Mouse (Mus musculus) limb, embryonic 15.5 days (tissue): ENCODE data around the gene AI182371. TPM values are rescaled to one million over a fixed set of nuclear protein-coding genes. Genes with fewer than 3 reads are reported as not detected.
A peak's percentile ranks its signal among the peaks of the same experiment; 100 is the strongest.

ENCODE experiments used
- ATAC-seq: fragments of 200-750 bp; cut with Nextera tagmentation; 2 replicates; pipeline ENCODE4 v1.8.0; 2017; ENCODE audit warnings: low read depth, moderate TSS enrichment; ENCODE audit not compliant: insufficient number of reproducible peaks, low FRiP score, low TSS enrichment
- H3K27ac ChIP-seq: fragments of 300-500 bp; sonication (generic); 2 replicates; pipeline ENCODE4 v1.5.1; 2015; ENCODE audit warnings: moderate library complexity, mild to moderate bottlenecking, inconsistent platforms
- H3K27me3 ChIP-seq: fragments of 300-500 bp; sonication (generic); 2 replicates; pipeline ENCODE4 v1.6.1; 2015; ENCODE audit warnings: inconsistent platforms
- H3K36me3 ChIP-seq: fragments of 300-500 bp; sonication (generic); 2 replicates; pipeline ENCODE4 v1.6.1; 2015; ENCODE audit warnings: inconsistent platforms
- H3K4me1 ChIP-seq: fragments of 300-500 bp; sonication (generic); 2 replicates; pipeline ENCODE4 v1.6.1; 2015; ENCODE audit warnings: inconsistent platforms
- H3K4me2 ChIP-seq: fragments of 300-500 bp; sonication (generic); 2 replicates; pipeline ENCODE4 v1.6.1; 2015; ENCODE audit warnings: mild to moderate bottlenecking, inconsistent platforms
- H3K4me3 ChIP-seq: fragments of 300-500 bp; sonication (generic); 2 replicates; pipeline ENCODE4 v1.5.1; 2015; ENCODE audit warnings: mild to moderate bottlenecking, inconsistent platforms
- H3K9ac ChIP-seq: fragments of 300-500 bp; sonication (generic); 2 replicates; pipeline ENCODE4 v1.6.1; 2015; ENCODE audit warnings: inconsistent platforms
- H3K9me3 ChIP-seq: fragments of 300-500 bp; sonication (generic); 2 replicates; pipeline ENCODE4 v1.6.1; 2016; ENCODE audit warnings: inconsistent platforms
- WGBS: fragments of 180-500 bp; shearing (Covaris S2); methylation state at CpG from one replicate; pipeline ENCODE4 v1.1.7; 2015; 5-methylcytosine and 5-hydroxymethylcytosine counted together
- polyA plus RNA-seq: library from polyadenylated mRNA; unstranded; fragments of >200 nt; fragmentation: Nextera tagmentation; extraction: Ambion mirVana; gene quantifications from 2 replicates; pipeline ENCODE4 v1.2.1, GENCODE M21; 2015

Gene AI182371
- polyA plus RNA-seq = 0.24 and 0.68 TPM in 2 replicates

GRCm38 (mm10) chr2:35101443-35101842 lies at the start of gene AI182371:
TSS of gene AI182371 (minus strand) at chr2:35101543.
- Histone ChIP-seq H3K4me2 (no peak within 1 kb of the TSS), H3K9me3 (no peaks in the 10 kb centered on the region), H3K36me3 (no peaks in the 10 kb centered on the region), H3K27me3 (no peaks in the 10 kb centered on the region), H3K27ac (no peak within 1 kb of the TSS), H3K4me1 (no peaks in the 10 kb centered on the region), H3K9ac (no peak within 1 kb of the TSS), H3K4me3 (no peak within 1 kb of the TSS)
- 80% methylated on average over 3 of the region's 3 CpGs for WGBS
- no peak for ATAC-seq

- H3K27ac ChIP-seq = no peak overlapping the region
- no peaks in the 10 kb centered on the region for H3K4me1 ChIP-seq
- H3K4me3 ChIP-seq = no peak overlapping the region
- no peaks in the 10 kb centered on the region for H3K27me3 ChIP-seq
- no peak overlapping the region for H3K4me2 ChIP-seq
- H3K36me3 ChIP-seq = peaks cover 93% of the 10 kb centered on the region
- 94% methylated on average over 10 of the region's 10 CpGs for WGBS
- no peak overlapping the region for H3K9ac ChIP-seq
- ATAC-seq = no peak
- H3K9me3 ChIP-seq = no peaks in the 10 kb centered on the region
These were observed 47.5 kb upstream of the AI182371 start for GRCm38 (mm10) chr2:35148806-35149205.

GRCm38 (mm10) chr2:35141673-35142072 lies 40.3 kb upstream of the AI182371 start:
- H3K4me2 ChIP-seq = no peak overlapping the region
- H3K36me3 ChIP-seq = peaks cover 86% of the 10 kb centered on the region
- no peaks in the 10 kb centered on the region for H3K4me1 ChIP-seq
- no peak overlapping the region for H3K9ac ChIP-seq
- no peaks in the 10 kb centered on the region for H3K9me3 ChIP-seq
- WGBS = 93% methylated on average over 3 of the region's 3 CpGs
- H3K4me3 ChIP-seq = no peak overlapping the region
- no peaks in the 10 kb centered on the region for H3K27me3 ChIP-seq
- no peak for ATAC-seq
- H3K27ac ChIP-seq = no peak overlapping the region

GRCm38 (mm10) chr2:35138576-35138975 lies 37.2 kb upstream of the AI182371 start:
- WGBS = 84% methylated on average over 1 of the region's 1 CpGs

GRCm38 (mm10) chr2:35133891-35134290 lies 32.5 kb upstream of the AI182371 start:
- Histone ChIP-seq H3K36me3 (peaks cover 45% of the 10 kb centered on the region), H3K9me3 (no peaks in the 10 kb centered on the region), H3K27ac (no peak overlapping the region), H3K4me1 (peaks cover 7% of the 10 kb centered on the region), H3K27me3 (no peaks in the 10 kb centered on the region), H3K9ac (no peak overlapping the region), H3K4me2 (no peak overlapping the region), H3K4me3 (no peak overlapping the region)
- ATAC-seq = no peak
- WGBS = 77% methylated on average over 5 of the region's 5 CpGs

More at GRCm38 (mm10) chr2:35138576-35138975, 37.2 kb upstream of the AI182371 start:
- Histone ChIP-seq H3K27ac (no peak overlapping the region), H3K4me3 (no peak overlapping the region), H3K36me3 (peaks cover 79% of the 10 kb centered on the region), H3K4me2 (no peak overlapping the region), H3K9me3 (no peaks in the 10 kb centered on the region), H3K9ac (no peak overlapping the region), H3K27me3 (no peaks in the 10 kb centered on the region), H3K4me1 (no peaks in the 10 kb centered on the region)
- ATAC-seq = no peak

GRCm38 (mm10) chr2:35132662-35133055 lies 31.3 kb upstream of the AI182371 start:
- Histone ChIP-seq H3K27ac (peak overlapping the region; percentile 88), H3K4me2 (peak overlapping the region; percentile 62), H3K36me3 (peaks cover 39% of the 10 kb centered on the region), H3K9me3 (no peaks in the 10 kb centered on the region), H3K4me1 (peaks cover 7% of the 10 kb centered on the region), H3K27me3 (no peaks in the 10 kb centered on the region), H3K9ac (no peak overlapping the region; the same call in 1 of the 2 replicates), H3K4me3 (peak overlapping the region; percentile 52)
- 4% methylated on average over 5 of the region's 5 CpGs for WGBS
- ATAC-seq = no peak

- Histone ChIP-seq H3K27me3 (no peaks in the 10 kb centered on the region), H3K4me3 (peak overlapping the region; percentile 52), H3K9me3 (no peaks in the 10 kb centered on the region), H3K9ac (peak overlapping the region; percentile 31), H3K27ac (peak overlapping the region; percentile 88), H3K4me1 (peaks cover 7% of the 10 kb centered on the region), H3K4me2 (peak overlapping the region; percentile 62), H3K36me3 (peaks cover 34% of the 10 kb centered on the region)
- WGBS = under 1% methylated on average over 21 of the region's 21 CpGs
- peak; percentile 98 for ATAC-seq
These were observed 30.8 kb upstream of the AI182371 start for GRCm38 (mm10) chr2:35131991-35132661.

GRCm38 (mm10) chr2:35131491-35131890 lies 30.1 kb upstream of the AI182371 start:
- H3K4me3 ChIP-seq = peak overlapping the region; percentile 52
- H3K36me3 ChIP-seq = peaks cover 31% of the 10 kb centered on the region
- peak overlapping the region; percentile 62 for H3K4me2 ChIP-seq
- no peak overlapping the region for H3K9ac ChIP-seq
- H3K9me3 ChIP-seq = no peaks in the 10 kb centered on the region
- peaks cover 7% of the 10 kb centered on the region for H3K4me1 ChIP-seq
- H3K27me3 ChIP-seq = no peaks in the 10 kb centered on the region
- no peak for ATAC-seq
- H3K27ac ChIP-seq = peak overlapping the region; percentile 88

GRCm38 (mm10) chr2:35124716-35125115 lies 23.4 kb upstream of the AI182371 start:
- no peak overlapping the region for H3K9ac ChIP-seq
- 79% methylated on average over 7 of the region's 7 CpGs for WGBS
- no peak for ATAC-seq

GRCm38 (mm10) chr2:35110521-35110920 lies 9.2 kb upstream of the AI182371 start:
- ATAC-seq = no peak
- no peak overlapping the region for H3K4me3 ChIP-seq
- H3K27ac ChIP-seq = no peak overlapping the region
- peaks cover 3% of the 10 kb centered on the region; the same call in 1 of the 2 replicates for H3K36me3 ChIP-seq
- no peaks in the 10 kb centered on the region for H3K27me3 ChIP-seq
- WGBS = 75% methylated on average over 2 of the region's 2 CpGs
- H3K9ac ChIP-seq = no peak overlapping the region
- H3K9me3 ChIP-seq = no peaks in the 10 kb centered on the region
- H3K4me2 ChIP-seq = no peak overlapping the region
- peaks cover 7% of the 10 kb centered on the region; the same call in 1 of the 2 replicates for H3K4me1 ChIP-seq

More at GRCm38 (mm10) chr2:35124716-35125115, 23.4 kb upstream of the AI182371 start:
- Histone ChIP-seq H3K27me3 (no peaks in the 10 kb centered on the region), H3K9me3 (no peaks in the 10 kb centered on the region), H3K4me3 (no peak overlapping the region), H3K4me1 (no peaks in the 10 kb centered on the region), H3K27ac (no peak overlapping the region), H3K4me2 (no peak overlapping the region), H3K36me3 (peaks cover 27% of the 10 kb centered on the region)

GRCm38 (mm10) chr2:35109924-35110304 lies 8.6 kb upstream of the AI182371 start:
- Histone ChIP-seq H3K27ac (peak overlapping the region; percentile 91; the same call in 1 of the 2 replicates), H3K4me2 (peak overlapping the region; percentile 70), H3K36me3 (no peaks in the 10 kb centered on the region), H3K27me3 (no peaks in the 10 kb centered on the region), H3K4me1 (peaks cover 7% of the 10 kb centered on the region; the same call in 1 of the 2 replicates), H3K9ac (peak overlapping the region; percentile 68), H3K9me3 (no peaks in the 10 kb centered on the region), H3K4me3 (peak overlapping the region; percentile 84)
- no peak for ATAC-seq
- 3% methylated on average over 13 of the region's 13 CpGs for WGBS

GRCm38 (mm10) chr2:35109141-35109923 lies 8.0 kb upstream of the AI182371 start, which contains the start of gene Cntrl:
TSS of gene Cntrl (plus strand) at chr2:35109492.
- peak within 1 kb of the TSS; percentile 68 for H3K9ac ChIP-seq
- H3K4me1 ChIP-seq = peaks cover 7% of the 10 kb centered on the region; the same call in 1 of the 2 replicates
- ATAC-seq = peak; percentile 95
- no peaks in the 10 kb centered on the region for H3K9me3 ChIP-seq
- no peaks in the 10 kb centered on the region for H3K27me3 ChIP-seq
- WGBS = 1% methylated on average over 60 of the region's 62 CpGs
- no peaks in the 10 kb centered on the region for H3K36me3 ChIP-seq
- H3K27ac ChIP-seq = peak within 1 kb of the TSS; percentile 91
- H3K4me3 ChIP-seq = peak within 1 kb of the TSS; percentile 84
- H3K4me2 ChIP-seq = peak within 1 kb of the TSS; percentile 70
